Mouse (Mus musculus) inflammation-experienced regulatory T-cells, adult 16 weeks (primary cell): ENCODE results near the gene Lce1d. TPM values are rescaled to one million over a fixed set of nuclear protein-coding genes. Genes with fewer than 3 reads are reported as not detected.

Experiments used
- polyA plus RNA-seq: library from polyadenylated mRNA; unstranded; fragments of 100-300 nt; shearing (Covaris generic); gene quantifications from one replicate; pipeline ENCODE4 v1.2.1, GENCODE M21; 2017

The Lce1d gene
- polyA plus RNA-seq, result not detected

DNA sequence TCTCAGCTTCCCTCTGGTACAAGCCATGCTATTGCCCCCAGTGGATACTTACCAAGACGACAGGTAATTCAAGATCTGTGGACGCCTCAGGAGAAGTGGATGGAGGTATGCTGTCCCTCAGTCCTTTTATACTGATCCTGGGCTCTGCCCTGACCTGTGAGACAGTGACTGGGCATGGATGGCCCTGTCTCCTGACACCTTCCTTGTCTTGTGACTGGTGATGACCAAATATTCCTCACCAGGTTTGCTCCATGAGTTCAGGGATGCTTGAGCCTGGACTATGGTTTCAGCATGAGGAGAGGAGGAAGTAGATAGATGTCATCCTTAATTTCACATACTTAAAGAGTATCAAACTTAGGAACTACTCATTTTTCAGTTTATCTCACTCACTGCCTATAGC lies at the start of gene Lce1d:
Gene Lce1d, minus strand, starts transcription at position 101 of the 400 bp plus-strand sequence.

DNA sequence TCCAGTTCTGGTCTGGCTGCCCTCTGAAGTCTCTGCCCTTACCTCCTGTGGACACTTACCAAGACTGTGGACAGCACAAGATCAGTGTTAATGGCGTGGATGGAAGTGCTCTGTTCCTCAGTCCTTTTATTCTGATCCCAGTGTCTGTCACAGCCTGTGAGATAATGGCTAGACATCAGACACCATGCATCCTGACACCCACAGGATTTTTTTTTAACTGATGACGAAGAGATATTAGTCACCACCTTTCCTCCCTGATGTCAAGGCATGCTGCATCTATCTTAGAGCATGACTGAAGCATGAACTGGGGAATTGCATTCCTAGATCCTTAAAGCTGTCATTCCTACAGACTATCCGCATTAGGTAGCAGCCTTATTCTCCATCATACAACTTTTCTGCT lies 33.2 kb upstream of the Lce1d start, which contains the start of gene Lce1f:
Gene Lce1f, minus strand, starts transcription at position 101 of the 400 bp plus-strand sequence.

DNA sequence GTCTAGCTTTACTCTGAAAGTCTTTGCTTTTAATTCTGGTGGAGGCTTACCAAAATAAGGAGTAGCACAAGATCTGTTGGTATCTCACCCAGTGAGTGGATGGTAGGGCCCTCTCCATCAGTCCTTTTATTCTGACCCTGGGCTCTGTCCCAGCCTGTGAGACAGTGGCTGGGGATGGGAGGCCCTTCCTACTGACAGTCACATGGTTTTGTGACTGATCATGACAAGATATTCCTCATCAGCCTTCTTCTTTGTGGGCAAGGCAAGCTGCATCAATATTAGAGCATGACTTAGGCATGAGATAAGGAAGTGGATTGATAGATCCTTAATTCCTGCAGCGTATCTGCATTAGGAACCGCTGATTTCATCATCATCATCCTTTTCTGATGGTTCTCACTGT lies 22.0 kb upstream of the Lce1d start, which contains the start of gene Lce1e:
Gene Lce1e, minus strand, starts transcription at position 101 of the 400 bp plus-strand sequence.

DNA sequence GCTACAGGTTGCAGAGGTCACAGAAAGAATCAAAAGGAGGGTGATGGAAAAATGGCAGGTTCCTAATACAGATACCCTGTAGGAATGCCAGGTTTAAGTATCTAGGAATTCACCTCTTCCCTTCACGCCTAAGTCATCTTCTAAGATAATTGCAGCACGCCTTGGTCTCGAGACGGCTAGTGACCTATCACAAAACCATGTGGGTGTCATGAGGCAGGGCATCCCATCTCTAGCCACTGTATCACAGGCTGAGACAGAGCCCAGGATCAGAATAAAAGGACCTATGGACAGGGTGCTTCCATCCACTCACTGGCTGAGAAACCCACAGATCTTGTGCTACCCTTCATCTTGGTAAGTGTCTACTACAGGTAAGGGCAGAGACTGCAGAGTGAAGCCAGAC lies 8.1 kb downstream of the Lce1d start, which contains the start of gene Lce1c:
Gene Lce1c, plus strand, starts transcription at position 301 of the 400 bp plus-strand sequence.

DNA sequence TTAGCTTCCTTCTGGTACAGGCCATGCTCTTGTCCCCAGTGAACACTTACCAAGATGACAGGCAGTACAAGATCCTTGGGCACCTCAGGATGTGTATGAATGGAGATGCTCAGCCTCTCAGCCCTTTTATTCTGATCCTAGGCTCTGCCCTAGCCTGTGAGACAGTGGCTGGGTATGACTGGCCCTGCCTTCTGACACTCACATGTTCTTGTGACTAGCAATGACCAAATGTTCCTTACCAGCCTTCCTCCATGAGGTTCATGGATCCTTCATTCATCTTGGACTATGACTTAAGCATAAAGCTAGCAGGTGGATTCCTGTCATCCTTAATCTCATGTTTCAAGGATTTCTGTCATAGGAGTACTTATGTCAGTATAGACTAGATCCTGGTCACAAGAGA lies 16.8 kb downstream of the Lce1d start, which contains the start of gene Lce1a2:
Gene Lce1a2, minus strand, starts transcription at position 101 of the 400 bp plus-strand sequence.

DNA sequence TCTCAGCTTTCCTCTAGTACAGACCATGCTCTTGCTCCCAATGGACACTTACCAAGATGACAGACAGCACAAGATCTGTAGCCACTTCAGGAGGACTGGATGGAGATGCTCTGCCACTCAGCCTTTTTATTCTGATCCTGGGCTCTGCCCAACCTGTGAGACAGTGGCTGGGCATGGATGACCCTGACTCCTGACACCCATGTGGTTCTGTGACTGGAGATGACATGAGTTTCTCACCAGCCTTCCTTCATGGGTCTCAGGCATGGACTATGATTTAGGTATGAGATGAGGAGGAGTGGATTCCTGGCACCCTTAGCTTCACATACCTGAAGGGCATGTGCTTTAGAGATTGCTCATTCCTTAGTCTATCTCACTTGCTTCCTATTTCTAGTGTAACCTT lies 30.2 kb downstream of the Lce1d start, which contains the start of gene Lce1b:
Gene Lce1b, minus strand, starts transcription at position 101 of the 400 bp plus-strand sequence.

DNA sequence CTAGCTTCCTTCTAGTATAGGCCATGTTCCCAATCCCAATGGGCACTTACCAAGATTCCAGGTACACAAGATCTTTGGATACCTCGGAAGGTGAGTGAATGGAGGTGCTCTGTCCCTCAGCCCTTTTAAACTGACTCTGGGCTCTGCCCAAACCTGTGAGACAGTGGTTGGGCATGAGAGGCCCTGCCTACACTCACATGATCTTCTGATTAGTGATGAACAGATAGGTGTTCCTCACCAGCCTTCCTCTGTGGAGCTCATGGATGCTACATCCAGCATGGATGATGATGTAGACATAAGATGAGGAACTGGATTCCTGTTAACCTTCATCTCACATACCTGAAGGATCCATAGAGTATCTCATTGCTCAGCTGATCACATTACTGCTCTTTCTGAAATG lies 38.8 kb downstream of the Lce1d start, which contains the start of gene Lce1a1:
Gene Lce1a1, minus strand, starts transcription at position 101 of the 400 bp plus-strand sequence.

Other genes starting within 250 kb of the Lce1d start
- gene Sprr1b, start 248.4 kb downstream of the Lce1d start, polyA plus RNA-seq, result not detected
- gene Sprr3, start 228.5 kb downstream of the Lce1d start, polyA plus RNA-seq, result not detected
- gene Sprr1a, start 201.3 kb downstream of the Lce1d start, polyA plus RNA-seq, result not detected
- not detected for gene Sprr4, start 186.7 kb downstream of the Lce1d start, polyA plus RNA-seq
- gene 2310046K23Rik, start 152.7 kb downstream of the Lce1d start, polyA plus RNA-seq, result not detected
- gene Ivl, start 113.5 kb downstream of the Lce1d start, polyA plus RNA-seq, result not detected
- not detected for gene Smcp, start 98.2 kb downstream of the Lce1d start, polyA plus RNA-seq
- not detected for gene 2210017I01Rik, start 79.7 kb downstream of the Lce1d start, polyA plus RNA-seq
- not detected for gene Lce6a, start 65.5 kb downstream of the Lce1d start, polyA plus RNA-seq
- gene Lce1a1, start 38.9 kb downstream of the Lce1d start, polyA plus RNA-seq, result not detected
- not detected for gene Lce1b, start 30.3 kb downstream of the Lce1d start, polyA plus RNA-seq
- not detected for gene Lce1a2, start 16.9 kb downstream of the Lce1d start, polyA plus RNA-seq
- gene Lce1c, start 8.0 kb downstream of the Lce1d start, polyA plus RNA-seq, result not detected
- gene Lce1e, start 21.9 kb upstream of the Lce1d start, polyA plus RNA-seq, result not detected
- not detected for gene Lce1f, start 33.1 kb upstream of the Lce1d start, polyA plus RNA-seq
- not detected for gene Gm38119, start 51.9 kb upstream of the Lce1d start, polyA plus RNA-seq
- gene Lce1g, start 65.1 kb upstream of the Lce1d start, polyA plus RNA-seq, result not detected
- gene Lce1h, start 77.9 kb upstream of the Lce1d start, polyA plus RNA-seq, result not detected
- gene Lce1i, start 91.7 kb upstream of the Lce1d start, polyA plus RNA-seq, result not detected
- gene Lce1j, start 103.3 kb upstream of the Lce1d start, polyA plus RNA-seq, result not detected
- not detected for gene Lce1k, start 120.7 kb upstream of the Lce1d start, polyA plus RNA-seq
- not detected for gene Kprp, start 140.0 kb upstream of the Lce1d start, polyA plus RNA-seq
- not detected for gene Lce1l, start 164.1 kb upstream of the Lce1d start, polyA plus RNA-seq
- not detected for gene 2310050C09Rik, start 183.0 kb upstream of the Lce1d start, polyA plus RNA-seq
- gene Lce3a, start 239.0 kb upstream of the Lce1d start, polyA plus RNA-seq, result not detected
- gene Lce3b, start 245.8 kb upstream of the Lce1d start, polyA plus RNA-seq, result not detected